Mouse (Mus musculus): Measurements from ENCODE around the gene Cts7.

Gene Cts7

GRCm38 (mm10) chr13:61358097-61358496, at the start of gene Cts7:
Gene Cts7, minus strand, starts transcription at chr13:61358197.
- DNase-seq (ENCODE audit: low read depth), result no peak

Measured in c-Kit-positive CD71-positive TER-119-negative erythroid progenitor cells, embryonic 14.5 days (primary cell).